Mouse (Mus musculus) ES-E14 (cell line): ENCODE data around the gene Lzts3.

Source experiments
- HCFC1 ChIP-seq: IDR thresholded peaks from 2 replicates; pipeline ENCODE4 v1.6.1; 2012; ENCODE audit warnings: low read length, inconsistent platforms, borderline replicate concordance; ENCODE audit not compliant: insufficient read depth
- ZC3H11A ChIP-seq: IDR thresholded peaks from 2 replicates; pipeline ENCODE4 v1.6.1; 2012; ENCODE audit warnings: low read depth, mild to moderate bottlenecking, inconsistent platforms, low read length, borderline replicate concordance

DNA sequence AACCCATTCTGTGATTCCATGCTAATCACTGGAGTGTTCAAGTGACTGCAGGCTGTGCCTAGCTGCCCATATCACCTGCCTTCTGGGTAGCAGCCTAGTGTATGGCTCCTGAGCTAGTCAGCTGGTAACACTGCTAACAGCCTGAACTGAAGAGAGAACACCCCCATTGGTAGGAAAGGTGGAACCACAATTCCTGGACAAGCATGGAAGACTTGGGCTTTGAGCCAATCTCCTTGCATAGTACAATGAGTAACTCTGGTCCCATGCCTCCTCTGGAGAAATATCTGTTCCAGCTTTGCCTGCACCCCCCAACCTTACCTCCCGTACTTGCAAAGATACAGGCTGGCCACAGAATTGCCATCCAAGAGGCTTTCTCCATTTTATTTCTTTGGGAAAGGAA is 10.2 kb downstream of the Lzts3 start:
- TF ChIP-seq HCFC1 = no peak
- no peak for TF ChIP-seq ZC3H11A
